Mouse (Mus musculus): ENCODE data around the gene Olfr506. TPM values are rescaled to one million over a fixed set of nuclear protein-coding genes. Genes with fewer than 3 reads are reported as not detected.

The Olfr506 gene
- not detected in 2 replicates for polyA plus RNA-seq (2015; fragmentation: Nextera tagmentation; extraction: Ambion mirVana)

DNA sequence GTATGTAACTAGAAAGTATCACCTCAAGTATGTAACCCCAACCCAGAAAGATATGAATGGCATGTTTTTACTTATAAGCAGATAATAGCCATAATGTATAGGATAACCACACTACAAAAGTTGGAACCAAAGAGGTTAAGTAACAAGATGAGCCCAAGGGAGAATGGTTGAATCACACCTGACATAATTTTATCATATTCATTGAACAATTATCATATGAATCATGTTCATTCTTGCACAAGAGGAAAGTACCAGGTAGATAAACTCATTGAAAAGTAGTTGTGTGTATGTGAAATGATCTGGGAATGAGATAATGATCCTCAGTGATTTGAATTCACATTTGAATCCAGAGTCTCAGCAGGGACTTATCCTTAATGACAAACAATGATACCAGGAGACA lies at the start of gene Olfr506:
TSS of gene Olfr506 (plus strand) at position 301 of the 400 bp plus-strand sequence.

DNA sequence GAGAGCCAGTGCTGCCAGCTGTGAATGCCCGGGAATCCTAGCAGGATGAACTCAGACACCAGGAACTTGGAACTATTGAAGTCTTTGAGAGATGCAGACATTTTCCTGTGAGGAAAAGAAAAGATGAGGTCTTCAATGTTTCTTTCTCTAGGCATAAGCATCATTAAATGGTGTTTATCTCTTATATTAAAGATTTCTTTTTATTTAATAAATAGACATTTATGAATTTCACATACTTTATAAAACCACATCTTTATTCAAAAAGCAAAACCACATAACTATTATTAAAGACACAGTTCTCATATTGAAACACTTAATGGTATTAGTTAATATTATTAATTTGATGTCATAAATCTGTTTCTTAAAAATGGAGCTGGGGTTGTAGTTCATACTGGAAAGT lies 44.9 kb upstream of the Olfr506 start, which contains the start of gene Olfr504:
TSS of gene Olfr504 (minus strand) at position 101 of the 400 bp plus-strand sequence.

DNA sequence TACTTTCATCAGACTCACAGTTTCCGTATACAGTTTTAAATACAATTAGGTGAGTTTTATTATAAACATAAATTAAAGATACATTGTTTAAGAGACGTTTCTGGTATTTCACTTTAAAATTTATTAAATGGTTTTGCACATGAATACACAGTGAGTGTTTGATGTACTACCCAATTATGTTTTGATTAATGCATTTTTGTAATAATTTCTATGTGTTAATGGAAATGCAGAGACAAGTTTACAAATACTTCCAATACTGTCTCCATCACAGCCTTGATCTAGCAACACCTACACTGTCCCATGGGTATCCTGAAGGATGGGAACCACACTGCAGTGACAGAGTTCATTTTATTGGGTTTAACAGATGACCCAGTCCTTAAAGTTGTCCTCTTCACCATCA lies 10.9 kb downstream of the Olfr506 start, which contains the start of gene Olfr507:
TSS of gene Olfr507 (plus strand) at position 301 of the 400 bp plus-strand sequence.

DNA sequence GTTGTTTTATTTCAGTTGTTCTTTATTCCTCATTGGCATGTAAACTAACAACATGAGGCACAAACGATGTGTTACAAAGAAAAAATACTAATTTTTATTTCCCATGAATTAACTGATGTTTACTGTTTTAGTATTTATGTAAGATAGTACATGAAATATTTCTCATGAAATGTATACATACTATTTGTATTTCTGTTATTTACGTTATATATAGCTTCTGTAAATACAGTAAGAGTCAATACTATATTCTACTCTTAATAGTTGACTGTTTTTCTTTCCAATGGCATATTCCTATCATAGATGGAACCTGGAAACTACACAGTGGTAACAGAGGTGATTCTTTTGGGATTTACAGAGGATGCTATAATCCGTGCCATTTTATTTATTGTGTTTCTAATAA lies 19.1 kb downstream of the Olfr506 start, which contains the start of gene Olfr508:
TSS of gene Olfr508 (plus strand) at position 301 of the 400 bp plus-strand sequence.

DNA sequence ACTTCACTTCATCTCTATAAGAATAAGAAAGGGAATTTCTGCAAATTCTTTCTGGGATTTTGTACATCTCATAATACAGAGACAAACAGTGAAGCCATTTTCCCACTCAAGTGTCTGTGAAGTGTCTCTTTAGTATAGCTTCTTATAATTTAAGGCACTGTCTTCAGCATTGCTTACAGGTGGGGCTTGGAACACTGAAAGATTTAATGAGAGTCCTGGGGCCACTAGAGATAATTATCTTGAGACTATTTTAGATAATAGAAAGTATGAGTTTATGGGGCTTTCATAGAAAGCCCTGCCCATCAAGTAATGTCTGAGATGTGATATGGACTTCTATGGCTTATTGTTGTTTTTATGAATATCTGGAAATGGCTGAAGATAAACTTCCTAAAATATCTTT lies 41.2 kb downstream of the Olfr506 start, which contains the start of gene Olfr509:
TSS of gene Olfr509 (minus strand) at position 101 of the 400 bp plus-strand sequence.

Other genes with a start within 250 kb of the Olfr506 start
- gene Olfr494, start 245.5 kb upstream of the Olfr506 start, polyA plus RNA-seq (2015; fragmentation: Nextera tagmentation; extraction: Ambion mirVana) = not detected in 2 replicates
- gene Olfr495, start 217.6 kb upstream of the Olfr506 start, polyA plus RNA-seq (2015; fragmentation: Nextera tagmentation; extraction: Ambion mirVana) = not detected in 2 replicates
- not detected in 2 replicates for gene Olfr497, start 190.4 kb upstream of the Olfr506 start, polyA plus RNA-seq (2015; fragmentation: Nextera tagmentation; extraction: Ambion mirVana)
- not detected in 2 replicates for gene Olfr498, start 145.5 kb upstream of the Olfr506 start, polyA plus RNA-seq (2015; fragmentation: Nextera tagmentation; extraction: Ambion mirVana)
- not detected in 2 replicates for gene Olfr502, start 85.7 kb upstream of the Olfr506 start, polyA plus RNA-seq (2015; fragmentation: Nextera tagmentation; extraction: Ambion mirVana)
- not detected in 2 replicates for gene Olfr503, start 66.3 kb upstream of the Olfr506 start, polyA plus RNA-seq (2015; fragmentation: Nextera tagmentation; extraction: Ambion mirVana)
- gene Olfr504, start 45.0 kb upstream of the Olfr506 start, polyA plus RNA-seq (2015; fragmentation: Nextera tagmentation; extraction: Ambion mirVana) = not detected in 2 replicates
- not detected in 2 replicates for gene Olfr507, start 11.0 kb downstream of the Olfr506 start, polyA plus RNA-seq (2015; fragmentation: Nextera tagmentation; extraction: Ambion mirVana)
- gene Olfr508, start 19.2 kb downstream of the Olfr506 start, polyA plus RNA-seq (2015; fragmentation: Nextera tagmentation; extraction: Ambion mirVana) = not detected in 2 replicates
- not detected in 2 replicates for gene Olfr509, start 41.1 kb downstream of the Olfr506 start, polyA plus RNA-seq (2015; fragmentation: Nextera tagmentation; extraction: Ambion mirVana)
- not detected in 2 replicates for gene Olfr510, start 55.6 kb downstream of the Olfr506 start, polyA plus RNA-seq (2015; fragmentation: Nextera tagmentation; extraction: Ambion mirVana)
- not detected in 2 replicates for gene Olfr512, start 102.5 kb downstream of the Olfr506 start, polyA plus RNA-seq (2015; fragmentation: Nextera tagmentation; extraction: Ambion mirVana)
- gene Olfr513, start 140.2 kb downstream of the Olfr506 start, polyA plus RNA-seq (2015; fragmentation: Nextera tagmentation; extraction: Ambion mirVana) = not detected in 2 replicates
- not detected in 2 replicates for gene Olfr514, start 215.2 kb downstream of the Olfr506 start, polyA plus RNA-seq (2015; fragmentation: Nextera tagmentation; extraction: Ambion mirVana)
- gene Olfr516, start 239.7 kb downstream of the Olfr506 start, polyA plus RNA-seq (2015; fragmentation: Nextera tagmentation; extraction: Ambion mirVana) = not detected in 2 replicates